11 mouse cellular contexts compared by ENCODE assay signal in genomic region chr15:97507656-97508306, GRCm38 (mm10).
DNase-seq lines count a peak whose midpoint lies in the region; ATAC-seq and TF ChIP-seq lines count a peak whose summit lies in the region.
"Had no signal": no experiment of that assay in that cellular context is flagged by ENCODE, and none has a peak within 500 bp of the region (broad histone marks: within the 10 kb centered on the region; RNA-seq: fewer than 3 reads in every experiment).

No protein-coding gene starts in this region.

- peak; percentile 45 for DNase-seq in layer of hippocampus, adult 11-12 months (ENCODE audit: low spot score)
- DNase-seq in layer of hippocampus, adult 9-10 months (ENCODE audit: low spot score) = no peak
- DNase-seq in frontal cortex, postnatal 14 days (ENCODE audit: low spot score in 2 of 2) = peak; percentile 19 to 23
- DNase-seq in left cerebral cortex, adult 9 months (ENCODE audit: low spot score in 2 of 2) = peak; percentile 15 to 50
- DNase-seq in right cerebral cortex, postnatal 25 days = peak; percentile 39
- no peak for DNase-seq in c-Kit-positive CD71-positive TER-119-positive erythroid progenitor cells, embryonic 14.5 days (ENCODE audit: low spot score)
- DNase-seq in midbrain, postnatal 0 days (ENCODE audit: low spot score) = no peak
- no peak for DNase-seq in lung, postnatal 25 days (ENCODE audit: low spot score)
- DNase-seq: adrenal gland, postnatal 10 days; cerebellum, adult 11 months had no signal

- 86% methylated on average over 16 of the region's 16 CpGs for WGBS in midbrain, postnatal 0 days

- no peaks in the 10 kb centered on the region for H3K4me1 ChIP-seq in midbrain, postnatal 0 days (ENCODE audit: insufficient read depth, low read length)

- no peak for TF ChIP-seq CTCF in midbrain, postnatal 0 days (IDR thresholded peaks at IDR 0.05)

- H3K4me3 ChIP-seq in midbrain, postnatal 0 days (ENCODE audit: low read depth, low read length) = no peak overlapping the region

- no peaks in the 10 kb centered on the region for H3K36me3 ChIP-seq in midbrain, postnatal 0 days (ENCODE audit: insufficient read depth, low read length)

- no peak for ATAC-seq in midbrain, postnatal 0 days (ENCODE audit: low FRiP score)

- no peak overlapping the region for H3K9ac ChIP-seq in midbrain, postnatal 0 days (replicated peaks; ENCODE audit: low read length, poor library complexity, severe bottlenecking)
- H3K9ac ChIP-seq: hindbrain, embryonic 14.5 days had no signal

- no peak overlapping the region for H3K27ac ChIP-seq in midbrain, postnatal 0 days (ENCODE audit: low read depth, low read length)
- H3K27ac ChIP-seq: hindbrain, embryonic 14.5 days had no signal

- no peaks in the 10 kb centered on the region for H3K27me3 ChIP-seq in midbrain, postnatal 0 days (ENCODE audit: insufficient read depth, low read length)

- H3K9me3 ChIP-seq in midbrain, postnatal 0 days (ENCODE audit: low read length) = peaks cover 4% of the 10 kb centered on the region; the same call in 1 of the 2 replicates

- no peak overlapping the region for H3K4me2 ChIP-seq in midbrain, postnatal 0 days (ENCODE audit: low read depth, low read length, poor library complexity, severe bottlenecking)
- H3K4me2 ChIP-seq: hindbrain, embryonic 14.5 days had no signal

Comparison
In these comparisons a context has a peak if more than half of its experiments do, and no peak if none do; other contexts are left out.
1. DNase-seq: peak in layer of hippocampus, adult 11-12 months (single experiment), frontal cortex, postnatal 14 days (2 of 2), left cerebral cortex, adult 9 months (2 of 2) and right cerebral cortex, postnatal 25 days (single experiment); none in layer of hippocampus, adult 9-10 months (single experiment), c-Kit-positive CD71-positive TER-119-positive erythroid progenitor cells, embryonic 14.5 days (single experiment), midbrain, postnatal 0 days (single experiment) and lung, postnatal 25 days (single experiment).